Mouse (Mus musculus): ENCODE data around the gene Sh3bp5. TPM values are rescaled to one million over a fixed set of nuclear protein-coding genes. Genes with fewer than 3 reads are reported as not detected.
"Not testable (repeated sequence)": the region's sequence is repeated elsewhere in the genome, so short reads cannot be mapped to it uniquely, and the experiment has no call there.

The Sh3bp5 gene
- polyA plus RNA-seq, 1 experiment from 2014 or later, result 13.6 TPM

GRCm38 (mm10) chr14:31456064-31456721, 20.3 kb upstream of the Sh3bp5 start:
- ATAC-seq (ENCODE audit: low FRiP score) (no peak), DNase-seq (ENCODE audit: low spot score) (no peak)
- H3K4me1 ChIP-seq (replicated peaks; ENCODE audit: control insufficient read depth, insufficient read depth, low read length), result no peaks in the 10 kb centered on the region
- no peak overlapping the region for H3K27ac ChIP-seq (ENCODE audit: low read depth, low read length)
- H3K36me3 ChIP-seq (ENCODE audit: control insufficient read depth, insufficient read depth, low read length), result no peaks in the 10 kb centered on the region
- H3K4me2 ChIP-seq (replicated peaks; ENCODE audit: low read depth, low read length), result no peak overlapping the region
- no peak overlapping the region for H3K4me3 ChIP-seq (ENCODE audit: low read depth, low read length)
- H3K9ac ChIP-seq (ENCODE audit: low read depth, low read length), result no peak overlapping the region
- no peaks in the 10 kb centered on the region for H3K9me3 ChIP-seq (ENCODE audit: control insufficient read depth, low read length)
- H3K27me3 ChIP-seq (ENCODE audit: control insufficient read depth, insufficient read depth, low read length), result no peaks in the 10 kb centered on the region
- 90% methylated on average over 6 of the region's 6 CpGs for WGBS

- Histone ChIP-seq H3K9ac (ENCODE audit: low read depth, low read length) (no peak overlapping the region), H3K36me3 (ENCODE audit: control insufficient read depth, insufficient read depth, low read length) (no peaks in the 10 kb centered on the region), H3K9me3 (ENCODE audit: control insufficient read depth, low read length) (no peaks in the 10 kb centered on the region), H3K27me3 (ENCODE audit: control insufficient read depth, insufficient read depth, low read length) (no peaks in the 10 kb centered on the region), H3K4me1 (replicated peaks; ENCODE audit: control insufficient read depth, insufficient read depth, low read length) (no peaks in the 10 kb centered on the region), H3K4me3 (ENCODE audit: low read depth, low read length) (no peak overlapping the region), H3K27ac (ENCODE audit: low read depth, low read length) (no peak overlapping the region), H3K4me2 (replicated peaks; ENCODE audit: low read depth, low read length) (no peak overlapping the region)
- WGBS, result 90% methylated on average over 8 of the region's 8 CpGs
- DNase-seq (ENCODE audit: low spot score), result no peak
- ATAC-seq (ENCODE audit: low FRiP score), result no peak
Measured at GRCm38 (mm10) chr14:31454849-31455566, 19.1 kb upstream of the Sh3bp5 start.

- H3K4me2 ChIP-seq (replicated peaks; ENCODE audit: low read depth, low read length); H3K27ac ChIP-seq (ENCODE audit: low read depth, low read length); H3K4me3 ChIP-seq (ENCODE audit: low read depth, low read length); H3K9ac ChIP-seq (ENCODE audit: low read depth, low read length); DNase-seq (ENCODE audit: low spot score); H3K36me3 ChIP-seq (ENCODE audit: control insufficient read depth, insufficient read depth, low read length); H3K27me3 ChIP-seq (ENCODE audit: control insufficient read depth, insufficient read depth, low read length); H3K4me1 ChIP-seq (replicated peaks; ENCODE audit: control insufficient read depth, insufficient read depth, low read length); ATAC-seq (ENCODE audit: low FRiP score); H3K9me3 ChIP-seq (ENCODE audit: control insufficient read depth, low read length): not testable (repeated sequence)
- WGBS, result 61% methylated on average over 12 of the region's 12 CpGs
Measured at GRCm38 (mm10) chr14:31453946-31454345, 18.1 kb upstream of the Sh3bp5 start.

GRCm38 (mm10) chr14:31448994-31449393, 13.1 kb upstream of the Sh3bp5 start:
- Histone ChIP-seq H3K27me3 (ENCODE audit: control insufficient read depth, insufficient read depth, low read length) (no peaks in the 10 kb centered on the region), H3K4me2 (replicated peaks; ENCODE audit: low read depth, low read length) (no peak overlapping the region), H3K4me3 (ENCODE audit: low read depth, low read length) (no peak overlapping the region), H3K9me3 (ENCODE audit: control insufficient read depth, low read length) (no peaks in the 10 kb centered on the region), H3K4me1 (replicated peaks; ENCODE audit: control insufficient read depth, insufficient read depth, low read length) (no peaks in the 10 kb centered on the region), H3K36me3 (ENCODE audit: control insufficient read depth, insufficient read depth, low read length) (no peaks in the 10 kb centered on the region), H3K9ac (ENCODE audit: low read depth, low read length) (no peak overlapping the region), H3K27ac (ENCODE audit: low read depth, low read length) (no peak overlapping the region)
- DNase-seq (ENCODE audit: low spot score), result no peak
- WGBS, result 74% methylated on average over 5 of the region's 5 CpGs
- no peak for ATAC-seq (ENCODE audit: low FRiP score)

GRCm38 (mm10) chr14:31443616-31444015, 7.7 kb upstream of the Sh3bp5 start:
- DNase-seq (ENCODE audit: low spot score) (no peak), ATAC-seq (ENCODE audit: low FRiP score) (no peak)
- no peaks in the 10 kb centered on the region for H3K27me3 ChIP-seq (ENCODE audit: control insufficient read depth, insufficient read depth, low read length)
- H3K9ac ChIP-seq (ENCODE audit: low read depth, low read length), result no peak overlapping the region
- H3K4me3 ChIP-seq (ENCODE audit: low read depth, low read length), result no peak overlapping the region
- WGBS, result 65% methylated on average over 6 of the region's 6 CpGs
- no peak overlapping the region for H3K4me2 ChIP-seq (replicated peaks; ENCODE audit: low read depth, low read length)
- no peaks in the 10 kb centered on the region for H3K9me3 ChIP-seq (ENCODE audit: control insufficient read depth, low read length)
- no peaks in the 10 kb centered on the region for H3K36me3 ChIP-seq (ENCODE audit: control insufficient read depth, insufficient read depth, low read length)
- H3K27ac ChIP-seq (ENCODE audit: low read depth, low read length), result no peak overlapping the region
- no peaks in the 10 kb centered on the region for H3K4me1 ChIP-seq (replicated peaks; ENCODE audit: control insufficient read depth, insufficient read depth, low read length)

- no peak overlapping the region for H3K27ac ChIP-seq (ENCODE audit: low read depth, low read length)
- H3K27me3 ChIP-seq (ENCODE audit: control insufficient read depth, insufficient read depth, low read length), result no peaks in the 10 kb centered on the region
- ATAC-seq (ENCODE audit: low FRiP score), result no peak
- H3K4me3 ChIP-seq (ENCODE audit: low read depth, low read length), result no peak overlapping the region
- no peak overlapping the region for H3K4me2 ChIP-seq (replicated peaks; ENCODE audit: low read depth, low read length)
- no peak for DNase-seq (ENCODE audit: low spot score)
- H3K9ac ChIP-seq (ENCODE audit: low read depth, low read length), result no peak overlapping the region
- no peaks in the 10 kb centered on the region for H3K36me3 ChIP-seq (ENCODE audit: control insufficient read depth, insufficient read depth, low read length)
- no peaks in the 10 kb centered on the region for H3K4me1 ChIP-seq (replicated peaks; ENCODE audit: control insufficient read depth, insufficient read depth, low read length)
- 90% methylated on average over 6 of the region's 6 CpGs for WGBS
- H3K9me3 ChIP-seq (ENCODE audit: control insufficient read depth, low read length), result no peaks in the 10 kb centered on the region
Measured at GRCm38 (mm10) chr14:31440725-31441124, 4.8 kb upstream of the Sh3bp5 start.

- DNase-seq (ENCODE audit: low spot score), result no peak
- no peak overlapping the region for H3K4me3 ChIP-seq (ENCODE audit: low read depth, low read length)
- no peaks in the 10 kb centered on the region for H3K4me1 ChIP-seq (replicated peaks; ENCODE audit: control insufficient read depth, insufficient read depth, low read length)
- H3K9ac ChIP-seq (ENCODE audit: low read depth, low read length), result no peak overlapping the region
- no peak for ATAC-seq (ENCODE audit: low FRiP score)
- no peaks in the 10 kb centered on the region for H3K36me3 ChIP-seq (ENCODE audit: control insufficient read depth, insufficient read depth, low read length)
- no peaks in the 10 kb centered on the region for H3K9me3 ChIP-seq (ENCODE audit: control insufficient read depth, low read length)
- H3K27ac ChIP-seq (ENCODE audit: low read depth, low read length), result no peak overlapping the region
- 34% methylated on average over 3 of the region's 3 CpGs for WGBS
- no peaks in the 10 kb centered on the region for H3K27me3 ChIP-seq (ENCODE audit: control insufficient read depth, insufficient read depth, low read length)
- H3K4me2 ChIP-seq (replicated peaks; ENCODE audit: low read depth, low read length), result no peak overlapping the region
Measured at GRCm38 (mm10) chr14:31440230-31440629, 4.4 kb upstream of the Sh3bp5 start.

- Histone ChIP-seq H3K27me3 (ENCODE audit: control insufficient read depth, insufficient read depth, low read length) (no peaks in the 10 kb centered on the region), H3K9me3 (ENCODE audit: control insufficient read depth, low read length) (no peaks in the 10 kb centered on the region), H3K9ac (ENCODE audit: low read depth, low read length) (no peak overlapping the region), H3K4me3 (ENCODE audit: low read depth, low read length) (no peak overlapping the region), H3K27ac (ENCODE audit: low read depth, low read length) (no peak overlapping the region), H3K36me3 (ENCODE audit: control insufficient read depth, insufficient read depth, low read length) (no peaks in the 10 kb centered on the region), H3K4me2 (replicated peaks; ENCODE audit: low read depth, low read length) (no peak overlapping the region), H3K4me1 (replicated peaks; ENCODE audit: control insufficient read depth, insufficient read depth, low read length) (no peaks in the 10 kb centered on the region)
- ATAC-seq (ENCODE audit: low FRiP score), result no peak
- WGBS, result 80% methylated on average over 11 of the region's 11 CpGs
- no peak for DNase-seq (ENCODE audit: low spot score)
Measured at GRCm38 (mm10) chr14:31439279-31439678, 3.4 kb upstream of the Sh3bp5 start.

All from hindbrain, embryonic 11.5 days (tissue).